Mouse (Mus musculus): ENCODE data around the gene Hist1h2ak. TPM values are rescaled to one million over a fixed set of nuclear protein-coding genes. Genes with fewer than 3 reads are reported as not detected.

Hist1h2ak gene
- total and polyA plus RNA-seq, 3 experiments = 6.2 to 1,125 (median 16.6) TPM

- Histone ChIP-seq H3K27me3 (replicated peaks) (no peaks in the 10 kb centered on the region), H3K4me2 (ENCODE audit: insufficient read depth, low read depth, poor library complexity, severe bottlenecking) (peak overlapping the region; percentile 82; the same call in 1 of the 2 replicates), H3K36me3 (replicated peaks in 1 of 2; ENCODE audit: control insufficient read depth in 1 of 2, insufficient read depth in 1 of 2, low read length in 1 of 2) (no peaks in the 10 kb centered on the region), H3K4me1 (ENCODE audit: control insufficient read depth in 1 of 2, insufficient read depth in 2 of 2) (peaks cover 0 to 26% of the 10 kb centered on the region in 2 experiments; a peak in 2 of 4 replicates), H3K79me2 (replicated peaks; ENCODE audit: control insufficient read depth, extremely low read depth, insufficient read depth, poor library complexity, severe bottlenecking) (no peaks in the 10 kb centered on the region), H3K9ac (ENCODE audit: insufficient read depth, low read depth) (peak overlapping the region; percentile 92), H3K4me3 (replicated peaks in 1 of 3; ENCODE audit: low read depth in 2 of 3, low read length in 2 of 3, poor library complexity in 1 of 3) (peak overlapping the region in 1 of 3 experiments; percentile 3), H3K9me3 (replicated peaks; ENCODE audit: low read length) (no peaks in the 10 kb centered on the region), H3K27ac (ENCODE audit: insufficient read depth, low read depth) (peak overlapping the region; percentile 85)
- in situ Hi-C loops (cut with MboI; ENCODE audit: low pct_ligation_motif_present, low pct_unique_long_range_greater_than_20kb, low sequenced_read_pairs) (no loop called here), dilution Hi-C loops (cut with MboI; ENCODE audit: extremely low pct_ligation_motif_present, extremely low pct_unique_long_range_greater_than_20kb, low sequenced_read_pairs) (no loop called here)
- DNase-seq (ENCODE audit: extremely low read depth) = peak; percentile 51
- 0 out of 2 replicates have a peak, but pooled peaks have one; percentile 11 for TF ChIP-seq TBP (conservative IDR thresholded peaks at IDR 0.05; ENCODE audit: low read depth, low read length)
- no peak for TF ChIP-seq SMC3 (IDR thresholded peaks at IDR 0.05; ENCODE audit: low read depth, low read length)
- no peak for TF ChIP-seq MAFK (IDR thresholded peaks at IDR 0.05; ENCODE audit: insufficient replicate concordance, low read length)
Measured at GRCm38 (mm10) chr13:21752356-21752755, 1.3 kb downstream of the Hist1h2ak start.

GRCm38 (mm10) chr13:21751827-21752226, 1.8 kb downstream of the Hist1h2ak start:
- no peak for TF ChIP-seq NRF1 (IDR thresholded peaks at IDR 0.05; ENCODE audit: low read depth, low read length)
- no peak for TF ChIP-seq BHLHE40 (IDR thresholded peaks at IDR 0.05; ENCODE audit: low read depth, low read length)
- TF ChIP-seq HCFC1 (IDR thresholded peaks at IDR 0.05; ENCODE audit: low read depth, low read length) = no peak; the same call in 1 of the 2 replicates
- TF ChIP-seq MEF2A (IDR thresholded peaks at IDR 0.05; ENCODE audit: borderline replicate concordance, low read depth, low read length) = peak; percentile 42; the same call in 1 of the 2 replicates
- TF ChIP-seq ETS1 (conservative IDR thresholded peaks at IDR 0.05; ENCODE audit: low read depth, low read length) = no peak
- no peak for TF ChIP-seq CTCF (conservative IDR thresholded peaks at IDR 0.05 in 1 of 2, IDR thresholded peaks at IDR 0.05 in 1 of 2; ENCODE audit: low read depth in 2 of 2, low read length in 2 of 2)
- no peaks in the 10 kb centered on the region for H3K79me2 ChIP-seq (replicated peaks; ENCODE audit: control insufficient read depth, extremely low read depth, insufficient read depth, poor library complexity, severe bottlenecking)
- no peaks in the 10 kb centered on the region for H3K27me3 ChIP-seq (replicated peaks)
- no peaks in the 10 kb centered on the region for H3K36me3 ChIP-seq (replicated peaks in 1 of 2; ENCODE audit: control insufficient read depth in 1 of 2, insufficient read depth in 1 of 2, low read length in 1 of 2)
- H3K4me3 ChIP-seq (replicated peaks in 1 of 3; ENCODE audit: low read depth in 2 of 3, low read length in 2 of 3, poor library complexity in 1 of 3) = no peak overlapping the region
- peak overlapping the region; percentile 82; the same call in 1 of the 2 replicates for H3K4me2 ChIP-seq (ENCODE audit: insufficient read depth, low read depth, poor library complexity, severe bottlenecking)
- peak overlapping the region; percentile 92 for H3K9ac ChIP-seq (ENCODE audit: insufficient read depth, low read depth)
- H3K27ac ChIP-seq (ENCODE audit: insufficient read depth, low read depth) = peak overlapping the region; percentile 85
- DNase-seq (ENCODE audit: extremely low read depth) = peak; percentile 57
- no peaks in the 10 kb centered on the region for H3K9me3 ChIP-seq (replicated peaks; ENCODE audit: low read length)
- dilution Hi-C loops (cut with MboI; ENCODE audit: extremely low pct_ligation_motif_present, extremely low pct_unique_long_range_greater_than_20kb, low sequenced_read_pairs) (no loop called here), in situ Hi-C loops (cut with MboI; ENCODE audit: low pct_ligation_motif_present, low pct_unique_long_range_greater_than_20kb, low sequenced_read_pairs) (no loop called here)
- peaks cover 0 to 26% of the 10 kb centered on the region in 2 experiments; a peak in 2 of 4 replicates for H3K4me1 ChIP-seq (ENCODE audit: control insufficient read depth in 1 of 2, insufficient read depth in 2 of 2)

- no peak for TF ChIP-seq IRF4 (IDR thresholded peaks at IDR 0.05; ENCODE audit: low read depth, low read length)
- no peak for TF ChIP-seq POLR2A (IDR thresholded peaks at IDR 0.05; ENCODE audit: low read depth, low read length)
- no peak for TF ChIP-seq RCOR1 (conservative IDR thresholded peaks at IDR 0.05; ENCODE audit: low read depth, low read length)
- no peak for TF ChIP-seq ZC3H11A (IDR thresholded peaks at IDR 0.05; ENCODE audit: low read depth, low read length)
- no peak for TF ChIP-seq SMC3 (IDR thresholded peaks at IDR 0.05; ENCODE audit: low read depth, low read length)
- no peak for TF ChIP-seq ZMIZ1 (IDR thresholded peaks at IDR 0.05; ENCODE audit: low read depth, low read length)
- TF ChIP-seq CHD2 (IDR thresholded peaks at IDR 0.05; ENCODE audit: low read length) = no peak
- no peak for TF ChIP-seq UBTF (IDR thresholded peaks at IDR 0.05; ENCODE audit: low read depth, low read length)
- TF ChIP-seq TBP (conservative IDR thresholded peaks at IDR 0.05; ENCODE audit: low read depth, low read length) = no peak
- TF ChIP-seq MYC (IDR thresholded peaks at IDR 0.05; ENCODE audit: low read depth, low read length) = no peak
- no peak for TF ChIP-seq USF2 (conservative IDR thresholded peaks at IDR 0.05; ENCODE audit: low read depth, low read length)
- peak; percentile 33 for DNase-seq (ENCODE audit: extremely low read depth)
- H3K27me3 ChIP-seq (replicated peaks) = no peaks in the 10 kb centered on the region
- no peaks in the 10 kb centered on the region for H3K36me3 ChIP-seq (replicated peaks in 1 of 2; ENCODE audit: control insufficient read depth in 1 of 2, insufficient read depth in 1 of 2, low read length in 1 of 2)
- H3K9me3 ChIP-seq (replicated peaks; ENCODE audit: low read length) = no peaks in the 10 kb centered on the region
- H3K4me1 ChIP-seq (ENCODE audit: control insufficient read depth in 1 of 2, insufficient read depth in 2 of 2) = peaks cover 0 to 26% of the 10 kb centered on the region in 2 experiments; a peak in 2 of 4 replicates
- peak overlapping the region; percentile 92 for H3K9ac ChIP-seq (ENCODE audit: insufficient read depth, low read depth)
- dilution Hi-C loops (cut with MboI; ENCODE audit: extremely low pct_ligation_motif_present, extremely low pct_unique_long_range_greater_than_20kb, low sequenced_read_pairs) (no loop called here), in situ Hi-C loops (cut with MboI; ENCODE audit: low pct_ligation_motif_present, low pct_unique_long_range_greater_than_20kb, low sequenced_read_pairs) (no loop called here)
- no peak overlapping the region for H3K4me3 ChIP-seq (replicated peaks in 1 of 3; ENCODE audit: low read depth in 2 of 3, low read length in 2 of 3, poor library complexity in 1 of 3)
- H3K79me2 ChIP-seq (replicated peaks; ENCODE audit: control insufficient read depth, extremely low read depth, insufficient read depth, poor library complexity, severe bottlenecking) = no peaks in the 10 kb centered on the region
- peak overlapping the region; percentile 85; the same call in 1 of the 2 replicates for H3K27ac ChIP-seq (ENCODE audit: insufficient read depth, low read depth)
- 0 out of 2 replicates have a peak overlapping the region, but pooled peaks have one; percentile 82 for H3K4me2 ChIP-seq (ENCODE audit: insufficient read depth, low read depth, poor library complexity, severe bottlenecking)
Measured at GRCm38 (mm10) chr13:21751417-21751816, 2.2 kb downstream of the Hist1h2ak start.

All from CH12.LX (cell line).